Comparison of ENCODE assay signal across 23 mouse cellular contexts in genomic region chr9:49192776-49193175, GRCm38 (mm10). TPM values are rescaled to one million over a fixed set of nuclear protein-coding genes. Genes with fewer than 3 reads are reported as not detected.
"Had no signal": no experiment of that assay in that cellular context is flagged by ENCODE, and none has a peak within 500 bp of the region (broad histone marks: within the 10 kb centered on the region; RNA-seq: fewer than 3 reads in every experiment).

No protein-coding gene starts in this region.

- H3K4me3 ChIP-seq: midbrain, embryonic 10.5 days; midbrain, embryonic 12.5 days; myocyte; neural tube, embryonic 13.5 days; neural tube, embryonic 15.5 days had no signal

- H3K27ac ChIP-seq: midbrain, embryonic 10.5 days; midbrain, embryonic 12.5 days; neural tube, embryonic 13.5 days; neural tube, embryonic 15.5 days had no signal

- H3K36me3 ChIP-seq: midbrain, embryonic 10.5 days; midbrain, embryonic 12.5 days; neural tube, embryonic 13.5 days; neural tube, embryonic 15.5 days had no signal

- H3K27me3 ChIP-seq: midbrain, embryonic 12.5 days; neural tube, embryonic 15.5 days had no signal

- H3K9me3 ChIP-seq: midbrain, embryonic 10.5 days; midbrain, embryonic 12.5 days; neural tube, embryonic 13.5 days; neural tube, embryonic 15.5 days had no signal

- H3K4me1 ChIP-seq: midbrain, embryonic 12.5 days had no signal

- H3K4me2 ChIP-seq: lung, embryonic 14.5 days; midbrain, embryonic 12.5 days; neural tube, embryonic 13.5 days; neural tube, embryonic 15.5 days had no signal

- DNase-seq: lung, embryonic 14.5 days; lung, postnatal 10 days; lung, postnatal 4 days; midbrain, embryonic 14.5 days; retina, postnatal 1 day; right cerebral cortex, adult 18-20 months; right cerebral cortex, postnatal 25 days; right cerebral cortex, postnatal 4 days; spleen, adult 18-20 months; thymus, adult 18-20 months; thymus, postnatal 14 days; thymus, postnatal 36 days had no signal

- H3K9ac ChIP-seq: lung, embryonic 14.5 days; midbrain, embryonic 12.5 days; neural tube, embryonic 13.5 days; neural tube, embryonic 15.5 days had no signal

- ATAC-seq: midbrain, embryonic 16.5 days had no signal

RNA-seq across cellular contexts. Expression of gene Gm4894, which starts 57.6 kb away (rescaled TPM):
- polyA plus RNA-seq: lung, embryonic 14.5 days; lung, embryonic 16.5 days; midbrain, embryonic 10.5 days; midbrain, embryonic 12.5 days; midbrain, embryonic 14.5 days; midbrain, embryonic 16.5 days; myocyte; neural tube, embryonic 11.5 days; neural tube, embryonic 13.5 days; neural tube, embryonic 15.5 days; small intestine, adult 2 months; stomach, embryonic 14.5 days; stomach, embryonic 16.5 days had no signal
